ENCODE assay signal across 8 mouse cellular contexts in the genomic region with DNA sequence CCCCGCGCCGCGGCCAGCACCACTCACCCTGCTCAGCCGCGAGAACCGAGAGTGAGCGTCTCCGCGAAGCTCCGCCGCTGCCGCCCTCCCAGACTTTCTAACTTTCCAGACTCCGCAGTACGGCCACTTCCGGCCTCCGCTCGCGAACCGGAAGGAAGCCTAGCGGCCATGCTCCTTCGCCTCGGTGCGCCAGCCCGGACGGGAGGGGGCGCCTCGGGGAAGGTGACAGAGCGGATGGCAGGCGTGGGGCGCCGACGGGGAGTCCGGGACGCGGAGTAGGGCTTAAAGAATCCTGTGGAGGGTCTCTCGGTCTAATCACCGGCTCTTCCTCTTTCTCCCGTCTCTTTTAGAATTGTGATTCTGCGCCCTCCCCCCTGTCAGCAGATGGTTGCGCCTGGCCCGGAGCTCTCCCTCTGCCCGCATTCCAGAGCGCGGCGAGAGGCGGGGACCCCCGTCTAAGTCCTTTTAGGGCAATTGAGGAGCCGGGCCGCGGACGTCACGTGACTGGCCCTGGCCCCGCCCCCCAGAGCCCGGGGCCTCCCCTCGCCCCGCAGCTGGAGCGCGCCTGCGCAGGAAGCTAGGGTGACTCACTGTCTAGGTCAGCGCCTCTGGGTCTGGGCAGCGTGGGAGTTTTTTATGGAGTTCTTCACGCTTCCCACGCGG. TPM values are rescaled to one million over a fixed set of nuclear protein-coding genes. Genes with fewer than 3 reads are reported as not detected.
DNase-seq lines count a peak whose midpoint lies in the region; ATAC-seq and TF ChIP-seq lines count a peak whose summit lies in the region.

TSS of gene Myom1 (plus strand) at position 553 of the 663 bp plus-strand sequence.

- peak within 1 kb of the TSS; percentile 100 for H3K27ac ChIP-seq in embryonic facial prominence, embryonic 13.5 days
- H3K27ac ChIP-seq in kidney, adult 2 months (ENCODE audit: insufficient read depth, low read depth, low read length): peak within 1 kb of the TSS; percentile 100
- peak within 1 kb of the TSS; percentile 100 for H3K27ac ChIP-seq in limb, embryonic 12.5 days
- H3K27ac ChIP-seq in midbrain, embryonic 15.5 days: peak within 1 kb of the TSS; percentile 95
- peak within 1 kb of the TSS; percentile 99 for H3K27ac ChIP-seq in spleen, adult 2 months (ENCODE audit: insufficient read depth, low read length)

- peaks cover 37% of the 10 kb centered on the region for H3K4me1 ChIP-seq in embryonic facial prominence, embryonic 13.5 days
- peaks cover 22% of the 10 kb centered on the region for H3K4me1 ChIP-seq in kidney, adult 2 months (ENCODE audit: control insufficient read depth, insufficient read depth, low read length)
- H3K4me1 ChIP-seq in limb, embryonic 12.5 days (replicated peaks): peaks cover 33% of the 10 kb centered on the region
- H3K4me1 ChIP-seq in midbrain, embryonic 15.5 days: peaks cover 13% of the 10 kb centered on the region
- no peaks in the 10 kb centered on the region; the same call in 1 of the 2 replicates for H3K4me1 ChIP-seq in spleen, adult 2 months (ENCODE audit: control insufficient read depth, insufficient read depth, insufficient read length)

- WGBS in embryonic facial prominence, embryonic 13.5 days: under 1% methylated on average over 65 of the region's 65 CpGs
- WGBS in kidney, adult 2 months: under 1% methylated on average over 65 of the region's 65 CpGs
- WGBS in limb, embryonic 12.5 days: under 1% methylated on average over 63 of the region's 65 CpGs
- under 1% methylated on average over 65 of the region's 65 CpGs for WGBS in midbrain, embryonic 15.5 days
- WGBS in spleen, adult 2 months: under 1% methylated on average over 63 of the region's 65 CpGs

- peak; percentile 99 for DNase-seq in 3134 (ENCODE audit: extremely low read depth, insufficient read length, low spot score)
- peak; percentile 99 to 100 for DNase-seq in adrenal gland, postnatal 36 days
- DNase-seq in heart, adult 18-20 months: peak; percentile 97 to 100
- peak; percentile 99 for DNase-seq in kidney, adult 2 months
- DNase-seq in spleen, adult 2 months (ENCODE audit: low read depth in 1 of 2, low spot score in 2 of 2): peak; percentile 92 to 99

- H3K27me3 ChIP-seq in embryonic facial prominence, embryonic 13.5 days: no peaks in the 10 kb centered on the region
- no peaks in the 10 kb centered on the region for H3K27me3 ChIP-seq in kidney, adult 2 months (replicated peaks; ENCODE audit: control insufficient read depth, insufficient read depth, low read length)
- H3K27me3 ChIP-seq in limb, embryonic 12.5 days: no peaks in the 10 kb centered on the region
- H3K27me3 ChIP-seq in midbrain, embryonic 15.5 days (replicated peaks): no peaks in the 10 kb centered on the region
- H3K27me3 ChIP-seq in spleen, adult 2 months (ENCODE audit: control insufficient read depth, insufficient read depth, low read length): no peaks in the 10 kb centered on the region

- peak; percentile 95 for ATAC-seq in embryonic facial prominence, embryonic 13.5 days (ENCODE audit: insufficient number of reproducible peaks, insufficient read depth, low FRiP score, low TSS enrichment, low read depth)
- peak; percentile 96 for ATAC-seq in limb, embryonic 12.5 days (ENCODE audit: insufficient number of reproducible peaks, insufficient read depth, low FRiP score, low TSS enrichment, low read depth)
- ATAC-seq in midbrain, embryonic 15.5 days (replicated peaks): peak; percentile 96

- TF ChIP-seq POLR2A in kidney, adult 2 months (IDR thresholded peaks at IDR 0.05; ENCODE audit: low read depth, low read length): peak; percentile 89
- TF ChIP-seq POLR2A in spleen, adult 2 months (IDR thresholded peaks at IDR 0.05; ENCODE audit: low read depth, low read length): peak; percentile 79; the same call in 1 of the 2 replicates

- TF ChIP-seq CTCF in kidney, adult 2 months (conservative IDR thresholded peaks at IDR 0.05; ENCODE audit: insufficient read depth, insufficient read length, low read depth, low read length): no peak
- peak; percentile 21; the same call in 1 of the 2 replicates for TF ChIP-seq CTCF in spleen, adult 2 months (IDR thresholded peaks at IDR 0.05; ENCODE audit: extremely low read depth, insufficient read depth, insufficient read length, insufficient replicate concordance)

- peak within 1 kb of the TSS; percentile 70 for H3K4me2 ChIP-seq in embryonic facial prominence, embryonic 13.5 days
- H3K4me2 ChIP-seq in limb, embryonic 12.5 days: peak within 1 kb of the TSS; percentile 72
- peak within 1 kb of the TSS; percentile 75 for H3K4me2 ChIP-seq in midbrain, embryonic 15.5 days

- H3K9ac ChIP-seq in embryonic facial prominence, embryonic 13.5 days: peak within 1 kb of the TSS; percentile 98
- peak within 1 kb of the TSS; percentile 96 for H3K9ac ChIP-seq in limb, embryonic 12.5 days (replicated peaks)
- peak within 1 kb of the TSS; percentile 60 for H3K9ac ChIP-seq in midbrain, embryonic 15.5 days

- no peaks in the 10 kb centered on the region for H3K36me3 ChIP-seq in embryonic facial prominence, embryonic 13.5 days
- no peaks in the 10 kb centered on the region for H3K36me3 ChIP-seq in kidney, adult 2 months (ENCODE audit: control insufficient read depth, insufficient read depth, low read length)
- H3K36me3 ChIP-seq in limb, embryonic 12.5 days: no peaks in the 10 kb centered on the region; the same call in 1 of the 2 replicates
- H3K36me3 ChIP-seq in midbrain, embryonic 15.5 days (replicated peaks): no peaks in the 10 kb centered on the region
- 0 out of 2 replicates have a peak, but pooled peaks cover 1% of the 10 kb centered on the region for H3K36me3 ChIP-seq in spleen, adult 2 months (ENCODE audit: control insufficient read depth, insufficient read depth, low read length)

- peak within 1 kb of the TSS; percentile 81 for H3K4me3 ChIP-seq in embryonic facial prominence, embryonic 13.5 days
- peak within 1 kb of the TSS; percentile 98 for H3K4me3 ChIP-seq in kidney, adult 2 months (ENCODE audit: insufficient read depth, low read depth, low read length)
- peak within 1 kb of the TSS; percentile 84 for H3K4me3 ChIP-seq in limb, embryonic 12.5 days (replicated peaks)
- peak within 1 kb of the TSS; percentile 95 for H3K4me3 ChIP-seq in midbrain, embryonic 15.5 days
- peak within 1 kb of the TSS; percentile 91 for H3K4me3 ChIP-seq in spleen, adult 2 months (ENCODE audit: extremely low read depth, insufficient read depth, insufficient read length)

- 0 out of 2 replicates have a peak, but pooled peaks cover 3% of the 10 kb centered on the region for H3K9me3 ChIP-seq in embryonic facial prominence, embryonic 13.5 days
- H3K9me3 ChIP-seq in limb, embryonic 12.5 days: no peaks in the 10 kb centered on the region
- H3K9me3 ChIP-seq in midbrain, embryonic 15.5 days: no peaks in the 10 kb centered on the region

RNA-seq across cellular contexts. Expression of gene Myom1, which starts in this region (rescaled TPM):
- 1 to 10 TPM; 2.0 to 4.2 TPM for total RNA-seq in adrenal gland, postnatal 36 days (2021)
- polyA plus RNA-seq in embryonic facial prominence, embryonic 13.5 days (2015; fragmentation: Nextera tagmentation; extraction: Ambion mirVana): 5.5 and 5.6 TPM in 2 replicates
- total RNA-seq in heart, adult 18-20 months (2021): 1,000 to 10,000 TPM in 1 of 2 experiments, 100 to 1,000 TPM in 1; 977 to 1,053 TPM
- 2.8 and 4.3 TPM in 2 replicates for polyA plus RNA-seq in kidney, adult 2 months (2012; rRNA removed)
- polyA plus RNA-seq in limb, embryonic 12.5 days (2016; fragmentation: Nextera tagmentation; extraction: Ambion mirVana): 7.6 and 8.6 TPM in 2 replicates
- polyA plus RNA-seq in midbrain, embryonic 15.5 days (2015; fragmentation: Nextera tagmentation; extraction: Ambion mirVana): 0.87 and 1.3 TPM in 2 replicates
- 1.5 and 3.0 TPM in 2 replicates for polyA plus RNA-seq in spleen, adult 2 months (2012; rRNA removed)

Comparison
In these comparisons a context has a peak if more than half of its experiments do, and no peak if none do; other contexts are left out.
1. Peak in every context shown above with its lines: DNase-seq, ATAC-seq, H3K4me3 ChIP-seq and H3K27ac ChIP-seq.
2. RNA of gene Myom1 (total RNA-seq): 977 to 1,053 TPM in heart, adult 18-20 months; 2.0 to 4.2 TPM in adrenal gland, postnatal 36 days; every median in the first group is over 100 times any median in the second.